Mouse (Mus musculus) kidney, adult 8-10 months (tissue): ENCODE results near the gene Stat6.

Experiments used
- DNase-seq, 2 experiments: peaks; one replicate each; pipeline ENCODE4 v3.0.0; 2022

Gene Stat6

GRCm38 (mm10) chr10:127642772-127643552, at the start of gene Stat6:
Gene Stat6, plus strand, starts transcription at chr10:127642986.
- peak; percentile 79 to 82 for DNase-seq

- no peak for DNase-seq
Measured at GRCm38 (mm10) chr10:127594405-127594804, 48.4 kb upstream of the Stat6 start.

- no peak for DNase-seq
Measured at GRCm38 (mm10) chr10:127594930-127595715, 47.7 kb upstream of the Stat6 start.

- DNase-seq: no peak
Measured at GRCm38 (mm10) chr10:127596321-127596941, 46.4 kb upstream of the Stat6 start.

GRCm38 (mm10) chr10:127597311-127597901, 45.4 kb upstream of the Stat6 start:
- no peak for DNase-seq

- no peak for DNase-seq
Measured at GRCm38 (mm10) chr10:127598607-127599006, 44.2 kb upstream of the Stat6 start.

DNA sequence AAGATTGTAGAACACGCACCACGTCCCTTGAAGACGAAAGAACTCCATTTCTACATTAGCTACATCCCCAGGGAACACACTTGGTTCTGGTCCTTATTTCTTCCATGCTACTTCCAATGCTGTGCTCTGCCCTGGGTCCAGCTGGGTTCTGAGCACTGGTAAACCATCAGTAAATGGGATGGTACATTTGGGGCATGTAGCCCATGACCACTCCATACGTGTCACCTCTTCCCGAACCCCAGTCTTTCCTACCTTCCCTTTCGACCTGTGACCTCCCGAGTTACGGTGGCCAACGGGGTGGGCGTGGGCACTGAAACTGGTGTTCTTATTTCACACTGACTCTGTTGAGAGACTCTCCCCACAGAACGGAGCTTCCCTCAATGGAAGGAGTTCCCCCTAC, 43.5 kb upstream of the Stat6 start:
- DNase-seq: no peak

GRCm38 (mm10) chr10:127599779-127600541, 42.8 kb upstream of the Stat6 start:
- no peak for DNase-seq

GRCm38 (mm10) chr10:127602194-127602593, 40.6 kb upstream of the Stat6 start:
- no peak for DNase-seq

GRCm38 (mm10) chr10:127603437-127604371, 39.1 kb upstream of the Stat6 start:
- DNase-seq: no peak

- DNase-seq: peak; percentile 64 to 65
Measured at GRCm38 (mm10) chr10:127604465-127605250, 38.1 kb upstream of the Stat6 start.

- DNase-seq: no peak
Measured at GRCm38 (mm10) chr10:127605251-127605547, 37.6 kb upstream of the Stat6 start.

- DNase-seq: no peak
Measured at GRCm38 (mm10) chr10:127605756-127606155, 37.0 kb upstream of the Stat6 start.

GRCm38 (mm10) chr10:127607059-127607458, 35.7 kb upstream of the Stat6 start:
- DNase-seq: no peak

DNA sequence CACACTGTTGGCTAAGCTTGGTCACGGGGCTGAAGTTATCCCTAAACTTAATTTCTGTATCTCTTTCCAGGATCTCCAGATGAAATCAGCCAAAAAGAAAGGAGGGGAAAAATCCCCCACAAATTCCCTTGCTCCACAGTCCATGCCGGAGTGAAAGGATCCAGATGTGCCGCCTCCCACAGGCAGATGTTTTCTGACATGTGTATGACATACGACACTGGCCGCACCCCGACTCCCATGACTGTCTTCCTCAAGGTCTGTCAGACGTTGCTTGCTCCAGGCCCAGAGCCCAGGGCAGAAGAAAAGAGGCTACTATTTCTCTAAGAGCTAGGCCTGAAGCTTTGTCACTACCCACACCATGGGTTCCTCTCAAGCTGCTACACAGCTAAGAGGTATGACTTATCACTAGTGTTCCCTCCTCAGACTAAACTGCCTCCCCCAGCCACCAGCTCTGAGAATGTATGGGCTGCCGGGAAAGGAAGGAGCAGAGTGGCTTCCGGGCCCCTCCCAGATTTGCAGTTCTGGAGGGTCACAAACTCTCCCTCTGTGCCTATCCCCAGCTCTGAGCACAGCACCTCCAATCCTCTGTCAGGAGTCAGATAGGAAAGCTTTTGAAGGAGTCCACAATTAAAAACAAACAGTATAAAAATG, 33.2 kb upstream of the Stat6 start:
- no peak for DNase-seq

- DNase-seq: no peak
Measured at GRCm38 (mm10) chr10:127610066-127610415, 32.7 kb upstream of the Stat6 start.

DNA sequence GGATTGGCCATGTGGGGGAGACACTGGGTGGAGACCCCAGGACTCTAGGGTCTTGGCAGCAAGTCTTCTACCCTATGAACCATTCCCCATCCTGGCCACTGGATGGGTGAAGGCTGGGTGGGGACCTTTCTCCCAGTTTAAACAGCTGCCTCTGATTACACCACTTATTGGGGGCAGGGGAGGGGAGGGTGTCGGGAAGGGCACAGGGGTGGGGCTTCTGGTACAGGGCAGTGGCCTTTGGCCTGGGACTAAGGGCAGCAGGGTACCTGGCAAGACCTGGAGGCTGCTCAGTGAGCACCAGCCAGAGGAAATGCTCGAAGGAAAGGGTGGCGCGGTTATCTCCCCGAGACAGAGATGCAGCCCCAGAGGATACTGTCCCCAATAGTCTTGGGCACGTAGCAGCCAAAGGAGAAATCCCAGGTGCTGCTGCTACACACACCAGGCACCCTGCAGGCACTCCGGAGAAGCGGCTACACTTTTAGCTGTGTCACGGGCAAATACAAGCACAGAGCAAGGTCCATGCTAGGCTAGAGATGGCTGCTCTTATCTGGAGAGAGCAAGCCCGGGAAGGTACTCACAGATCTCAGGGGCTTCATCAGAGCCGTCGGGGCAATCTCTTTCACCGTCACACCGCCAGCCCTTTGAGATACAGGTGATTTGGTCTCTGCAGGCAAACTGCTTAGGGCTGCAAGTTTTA, 30.6 kb upstream of the Stat6 start:
- no peak for DNase-seq

- no peak for DNase-seq
Measured at GRCm38 (mm10) chr10:127614236-127615033, 28.4 kb upstream of the Stat6 start.

DNA sequence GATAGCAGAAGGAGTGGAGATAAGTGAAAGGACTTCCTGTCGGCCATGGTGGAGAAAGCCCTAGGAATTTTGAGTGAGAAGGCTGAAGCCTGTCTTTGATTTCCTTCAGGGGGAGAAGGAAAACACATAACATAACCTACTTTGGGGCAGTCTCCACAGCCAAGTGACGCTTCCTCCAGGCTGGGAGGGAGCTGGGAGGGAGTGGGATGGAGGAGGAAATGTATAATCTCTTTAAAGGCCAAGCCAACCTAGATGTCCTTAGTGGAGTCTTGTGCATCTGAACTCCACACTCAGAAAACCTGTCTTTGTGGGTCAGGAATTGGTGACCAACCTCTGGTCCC, 27.8 kb upstream of the Stat6 start:
- no peak for DNase-seq
